Mouse (Mus musculus) MEL (cell line): ENCODE measurements around the gene Cyp21a1. TPM values are rescaled to one million over a fixed set of nuclear protein-coding genes. Genes with fewer than 3 reads are reported as not detected.

ENCODE experiments used
- DNase-seq: peaks from one replicate; pipeline ENCODE4 v3.0.0; 2011; ENCODE audit warnings: low read depth, low spot score
- H3K27ac ChIP-seq: 2 replicates; pipeline ENCODE4 v1.5.1; 2012; ENCODE audit warnings: low read depth, mild to moderate bottlenecking, control low read depth, low read length, moderate library complexity; ENCODE audit not compliant: control insufficient read depth
- H3K27me3 ChIP-seq, 2 experiments: fragments of 150-350 bp in 1 of 2; sonication (generic) in 1 of 2; 2 replicates each; pipeline ENCODE4 v1.6.1; 2012; ENCODE audit warnings: low read length in 2 of 2, mild to moderate bottlenecking in 2 of 2, improper control_type of control experiment in 1 of 2, moderate library complexity in 1 of 2; ENCODE audit not compliant: insufficient read depth in 2 of 2, control insufficient read depth in 1 of 2
- H3K36me3 ChIP-seq, 2 experiments: 2 replicates each; pipeline ENCODE4 v1.6.1; 2012 to 2014; ENCODE audit warnings: low read length in 2 of 2, improper control_type of control experiment in 1 of 2, inconsistent platforms in 1 of 2, mild to moderate bottlenecking in 1 of 2; ENCODE audit not compliant: insufficient read depth in 2 of 2, control insufficient read depth in 1 of 2
- H3K4me1 ChIP-seq, 2 experiments: fragments of 150-350 bp in 1 of 2; sonication (generic) in 1 of 2; 2 replicates each; pipeline ENCODE4 v1.6.1; 2012; ENCODE audit warnings: low read length in 2 of 2, improper control_type of control experiment in 1 of 2, mild to moderate bottlenecking in 1 of 2; ENCODE audit not compliant: insufficient read depth in 2 of 2, control insufficient read depth in 1 of 2
- H3K4me3 ChIP-seq, 2 experiments: fragments of 150-350 bp in 1 of 2; sonication (generic) in 1 of 2; 2 replicates each; pipeline ENCODE4 v1.5.1; 2012; ENCODE audit warnings: low read depth in 2 of 2, low read length in 2 of 2, mild to moderate bottlenecking in 2 of 2, moderate library complexity in 2 of 2, control low read depth in 1 of 2, improper control_type of control experiment in 1 of 2; ENCODE audit not compliant: control insufficient read depth in 1 of 2, insufficient read depth in 1 of 2
- H3K79me2 ChIP-seq: 2 replicates; pipeline ENCODE4 v1.6.1; 2012; ENCODE audit warnings: mild to moderate bottlenecking, low read length, moderate library complexity; ENCODE audit not compliant: control insufficient read depth, poor library complexity, insufficient read depth
- H3K9ac ChIP-seq: 2 replicates; pipeline ENCODE4 v1.6.1; 2012; ENCODE audit warnings: low read depth, mild to moderate bottlenecking, control low read depth, low read length, moderate library complexity; ENCODE audit not compliant: control insufficient read depth, poor library complexity, severe bottlenecking
- H3K9me3 ChIP-seq: fragments of 150-350 bp; sonication (generic); replicated peaks from 2 replicates; pipeline ENCODE4 v1.6.1; 2012; ENCODE audit warnings: mild to moderate bottlenecking, low read length, improper control_type of control experiment, moderate library complexity; ENCODE audit not compliant: insufficient read depth
- CTCF ChIP-seq, 3 experiments: IDR thresholded peaks in 2 of 3; conservative IDR thresholded peaks in 1 of 3; 2 replicates each; pipeline ENCODE4 v1.5.1; 2011 to 2012; ENCODE audit warnings: low read length in 3 of 3, low read depth in 2 of 3, mild to moderate bottlenecking in 2 of 3, improper control_type of control experiment in 1 of 3, inconsistent platforms in 1 of 3, mixed read lengths in 1 of 3, moderate library complexity in 1 of 3; ENCODE audit not compliant: control insufficient read depth in 1 of 3, insufficient read depth in 1 of 3, poor library complexity in 1 of 3, severe bottlenecking in 1 of 3
- E2F4 ChIP-seq: IDR thresholded peaks from 2 replicates; pipeline ENCODE4 v1.6.1; 2011; ENCODE audit warnings: low read depth, low read length, improper control_type of control experiment, borderline replicate concordance
- ELF1 ChIP-seq: IDR thresholded peaks from 2 replicates; pipeline ENCODE4 v1.6.1; 2014; ENCODE audit warnings: low read depth, mild to moderate bottlenecking, inconsistent platforms, low read length, improper control_type of control experiment, moderate library complexity
- EP300 ChIP-seq, 2 experiments: IDR thresholded peaks; 2 replicates each; pipeline ENCODE4 v1.6.1; 2011; ENCODE audit warnings: improper control_type of control experiment in 2 of 2, low read length in 2 of 2, low read depth in 1 of 2, mild to moderate bottlenecking in 1 of 2
- ETS1 ChIP-seq: IDR thresholded peaks from 2 replicates; pipeline ENCODE4 v1.6.1; 2012; ENCODE audit warnings: low read depth, mild to moderate bottlenecking, inconsistent platforms, low read length, improper control_type of control experiment, moderate library complexity
- GABPA ChIP-seq: IDR thresholded peaks from 2 replicates; pipeline ENCODE4 v1.6.1; 2012; ENCODE audit warnings: low read depth, mild to moderate bottlenecking, inconsistent platforms, low read length, improper control_type of control experiment, moderate library complexity
- HCFC1 ChIP-seq: IDR thresholded peaks from 2 replicates; pipeline ENCODE4 v1.6.1; 2012; ENCODE audit warnings: low read depth, mild to moderate bottlenecking, inconsistent platforms, low read length, improper control_type of control experiment, moderate library complexity
- KAT2A ChIP-seq: conservative IDR thresholded peaks from 2 replicates; pipeline ENCODE4 v1.6.1; 2012; ENCODE audit warnings: low read depth, low read length, improper control_type of control experiment, inconsistent platforms
- MAX ChIP-seq: IDR thresholded peaks from 2 replicates; pipeline ENCODE4 v1.6.1; 2011; ENCODE audit warnings: low read length, improper control_type of control experiment
- MAZ ChIP-seq: IDR thresholded peaks from 2 replicates; pipeline ENCODE4 v1.6.1; 2012; ENCODE audit warnings: low read depth, mild to moderate bottlenecking, inconsistent platforms, low read length, improper control_type of control experiment
- MXI1 ChIP-seq: IDR thresholded peaks from 2 replicates; pipeline ENCODE4 v1.6.1; 2011; ENCODE audit warnings: mild to moderate bottlenecking, low read depth, low read length, improper control_type of control experiment
- MYB ChIP-seq: IDR thresholded peaks from 2 replicates; pipeline ENCODE4 v1.6.1; 2011; ENCODE audit warnings: mild to moderate bottlenecking, low read depth, low read length, improper control_type of control experiment
- MYC ChIP-seq: IDR thresholded peaks from 2 replicates; pipeline ENCODE4 v1.6.1; 2011; ENCODE audit warnings: low read depth, mild to moderate bottlenecking, low read length, improper control_type of control experiment, moderate library complexity
- NELFE ChIP-seq: IDR thresholded peaks from 2 replicates; pipeline ENCODE4 v1.6.1; 2011; ENCODE audit warnings: low read depth, low read length, improper control_type of control experiment
- NRF1 ChIP-seq: IDR thresholded peaks from 2 replicates; pipeline ENCODE4 v1.6.1; 2014; ENCODE audit warnings: low read depth, mild to moderate bottlenecking, inconsistent platforms, low read length, improper control_type of control experiment, moderate library complexity; ENCODE audit not compliant: poor library complexity, insufficient read depth, severe bottlenecking
- POLR2A ChIP-seq, 2 experiments: IDR thresholded peaks; 2 replicates each; pipeline ENCODE4 v1.6.1; 2011 to 2012; ENCODE audit warnings: low read length in 2 of 2, mild to moderate bottlenecking in 2 of 2, control low read depth in 1 of 2, improper control_type of control experiment in 1 of 2, low read depth in 1 of 2, moderate library complexity in 1 of 2; ENCODE audit not compliant: control insufficient read depth in 1 of 2, insufficient read depth in 1 of 2, poor library complexity in 1 of 2
- POLR2AphosphoS2 ChIP-seq: IDR thresholded peaks from 2 replicates; pipeline ENCODE4 v1.6.1; 2011; ENCODE audit warnings: low read length, improper control_type of control experiment
- POLR2AphosphoS5 ChIP-seq: IDR thresholded peaks from 2 replicates; pipeline ENCODE4 v1.6.1; 2012; ENCODE audit warnings: low read depth, borderline replicate concordance, mild to moderate bottlenecking, inconsistent platforms, low read length, moderate library complexity, mixed read lengths
- RAD21 ChIP-seq: IDR thresholded peaks from 2 replicates; pipeline ENCODE4 v1.6.1; 2011; ENCODE audit warnings: mild to moderate bottlenecking, low read depth, low read length, improper control_type of control experiment
- SIN3A ChIP-seq: IDR thresholded peaks from 2 replicates; pipeline ENCODE4 v1.6.1; 2012; ENCODE audit warnings: low read length, improper control_type of control experiment, inconsistent platforms
- TBP ChIP-seq: IDR thresholded peaks from 2 replicates; pipeline ENCODE4 v1.8.0; 2011; ENCODE audit warnings: low read depth, low read length, improper control_type of control experiment
- TCF12 ChIP-seq: IDR thresholded peaks from 2 replicates; pipeline ENCODE4 v1.6.1; 2014; ENCODE audit warnings: low read depth, mild to moderate bottlenecking, inconsistent platforms, low read length, improper control_type of control experiment, moderate library complexity
- USF1 ChIP-seq: IDR thresholded peaks from 2 replicates; pipeline ENCODE4 v1.6.1; 2014; ENCODE audit warnings: low read depth, mild to moderate bottlenecking, inconsistent platforms, low read length, improper control_type of control experiment, moderate library complexity
- USF2 ChIP-seq, 2 experiments: IDR thresholded peaks; 2 replicates each; pipeline ENCODE4 v1.6.1; 2011 to 2012; ENCODE audit warnings: improper control_type of control experiment in 2 of 2, low read length in 2 of 2, borderline replicate concordance in 1 of 2, inconsistent platforms in 1 of 2, low read depth in 1 of 2, mild to moderate bottlenecking in 1 of 2; ENCODE audit not compliant: insufficient read depth in 1 of 2
- ZC3H11A ChIP-seq: IDR thresholded peaks from 2 replicates; pipeline ENCODE4 v1.6.1; 2012; ENCODE audit warnings: low read depth, mild to moderate bottlenecking, inconsistent platforms, low read length, improper control_type of control experiment
- ZMIZ1 ChIP-seq: IDR thresholded peaks from 2 replicates; pipeline ENCODE4 v1.6.1; 2012; ENCODE audit warnings: low read depth, mild to moderate bottlenecking, inconsistent platforms, low read length, improper control_type of control experiment, moderate library complexity
- ZNF384 ChIP-seq: IDR thresholded peaks from 2 replicates; pipeline ENCODE4 v1.6.1; 2012; ENCODE audit warnings: low read depth, mild to moderate bottlenecking, inconsistent platforms, low read length, improper control_type of control experiment
- polyA plus RNA-seq, 2 experiments: library from polyadenylated mRNA; stranded (reverse) in 1 of 2; unstranded in 1 of 2; fragments of >175 nt in 1 of 2; fragments of >200 nt in 1 of 2; gene quantifications; 2 replicates each; pipeline versions ENCODE4 v1.2.1 to v1.2.4; 2012; ENCODE audit warnings: low replicate concordance in 2 of 2, low read depth in 1 of 2; ENCODE audit not compliant: insufficient read length in 2 of 2, insufficient read depth in 1 of 2, missing spikeins in 1 of 2
- total RNA-seq: library from RNA; depleted of rRNA; stranded (reverse); fragments of 300-350 nt; gene quantifications from 2 replicates; pipeline ENCODE4 v1.2.3, GENCODE M21; 2012

Gene Cyp21a1
- total and polyA plus RNA-seq, 3 experiments, result not detected

GRCm38 (mm10) chr17:34836856-34837221 is 32.5 kb upstream of the Cyp21a1 start, which contains the start of the genes Stk19 and Dxo:
Gene Stk19 (minus strand): TSS chr17:34836945.
Gene Dxo (plus strand): TSS chr17:34837019.
- Histone ChIP-seq H3K36me3 (no peaks in the 10 kb centered on the region; a peak in 2 of 4 replicates), H3K27ac (peak within 1 kb of the TSS; percentile 51), H3K9ac (peak within 1 kb of the TSS; percentile 87), H3K79me2 (peaks cover 7% of the 10 kb centered on the region), H3K4me3 (peak within 1 kb of the TSS; percentile 91 to 96), H3K27me3 (no peaks in the 10 kb centered on the region), H3K9me3 (no peaks in the 10 kb centered on the region), H3K4me1 (peaks cover 0 to 8% of the 10 kb centered on the region in 2 experiments; a peak in 2 of 4 replicates)
- peak; percentile 97 for DNase-seq
- TF ChIP-seq ETS1 (peak; percentile 45), TBP (peak; percentile 48; the same call in 1 of the 2 replicates), POLR2AphosphoS2 (peak; percentile 87), POLR2AphosphoS5 (no peak), POLR2A (IDR thresholded peaks at IDR 0.05; ENCODE audit: control insufficient read depth in 1 of 2, insufficient read depth in 1 of 2, low read depth in 1 of 2, low read length in 2 of 2, poor library complexity in 1 of 2) (peak; percentile 87), KAT2A (peak; percentile 83; the same call in 1 of the 2 replicates), ELF1 (peak; percentile 99), EP300 (IDR thresholded peaks at IDR 0.05; ENCODE audit: low read depth in 1 of 2, low read length in 2 of 2) (no peak), NELFE (peak; percentile 74), TCF12 (peak; percentile 47), GABPA (0 out of 2 replicates have a peak, but pooled peaks have one; percentile 46), MAZ (peak; percentile 90), ZC3H11A (peak; percentile 34; the same call in 1 of the 2 replicates), MYC (peak; percentile 57; the same call in 1 of the 2 replicates), MXI1 (peak; percentile 90), SIN3A (peak; percentile 100), MYB (no peak), HCFC1 (peak; percentile 97), ZNF384 (no peak), MAX (peak; percentile 54; the same call in 1 of the 2 replicates), USF1 (0 out of 2 replicates have a peak, but pooled peaks have one; percentile 9), NRF1 (peak; percentile 36; the same call in 1 of the 2 replicates), CTCF (IDR thresholded peaks at IDR 0.05 in 2 of 3, conservative IDR thresholded peaks at IDR 0.05 in 1 of 3; ENCODE audit: control insufficient read depth in 1 of 3, insufficient read depth in 1 of 3, low read depth in 2 of 3, low read length in 3 of 3, poor library complexity in 1 of 3, severe bottlenecking in 1 of 3) (no peak), USF2 (IDR thresholded peaks at IDR 0.05; ENCODE audit: borderline replicate concordance in 1 of 2, insufficient read depth in 1 of 2, low read depth in 1 of 2, low read length in 2 of 2) (no peak), RAD21 (no peak), ZMIZ1 (peak; percentile 79), E2F4 (peak; percentile 89; the same call in 1 of the 2 replicates)
